ENCODE assay signal across 17 mouse cellular contexts in genomic region chr5:115711636-115712419, GRCm38 (mm10). TPM values are rescaled to one million over a fixed set of nuclear protein-coding genes. Genes with fewer than 3 reads are reported as not detected.
DNase-seq lines count a peak whose midpoint lies in the region; ATAC-seq lines count a peak whose summit lies in the region.
"Had no signal": no experiment of that assay in that cellular context is flagged by ENCODE, and none has a peak within 500 bp of the region (broad histone marks: within the 10 kb centered on the region; RNA-seq: fewer than 3 reads in every experiment).

No protein-coding gene starts in this region.

- H3K36me3 ChIP-seq in midbrain, embryonic 14.5 days (ENCODE audit: control insufficient read depth, insufficient read depth, low read length) = no peaks in the 10 kb centered on the region
- no peaks in the 10 kb centered on the region for H3K36me3 ChIP-seq in midbrain, embryonic 11.5 days (ENCODE audit: control insufficient read depth, insufficient read depth, low read length)
- H3K36me3 ChIP-seq: limb, embryonic 10.5 days; liver, embryonic 15.5 days had no signal

- peak overlapping the region; percentile 55; the same call in 1 of the 2 replicates for H3K27ac ChIP-seq in midbrain, embryonic 14.5 days (replicated peaks; ENCODE audit: low read depth, low read length)
- H3K27ac ChIP-seq in midbrain, embryonic 11.5 days (ENCODE audit: low read depth, low read length) = no peak overlapping the region
- H3K27ac ChIP-seq: kidney, postnatal 0 days; limb, embryonic 10.5 days; liver, embryonic 15.5 days had no signal

- H3K9ac ChIP-seq in midbrain, embryonic 14.5 days (replicated peaks; ENCODE audit: low read length) = no peak overlapping the region
- H3K9ac ChIP-seq in midbrain, embryonic 11.5 days (ENCODE audit: low read length) = no peak overlapping the region
- H3K9ac ChIP-seq: liver, embryonic 15.5 days had no signal

- H3K4me1 ChIP-seq in midbrain, embryonic 14.5 days (ENCODE audit: control insufficient read depth, insufficient read depth, low read length) = peaks cover 13% of the 10 kb centered on the region
- H3K4me1 ChIP-seq in midbrain, embryonic 11.5 days (ENCODE audit: control insufficient read depth, insufficient read depth, low read length) = peaks cover 3% of the 10 kb centered on the region; the same call in 1 of the 2 replicates
- H3K4me1 ChIP-seq: limb, embryonic 10.5 days; liver, embryonic 15.5 days had no signal

- no peaks in the 10 kb centered on the region for H3K27me3 ChIP-seq in midbrain, embryonic 14.5 days (ENCODE audit: control insufficient read depth, insufficient read depth, low read length)
- no peaks in the 10 kb centered on the region for H3K27me3 ChIP-seq in midbrain, embryonic 11.5 days (ENCODE audit: control insufficient read depth, insufficient read depth, low read length)
- H3K27me3 ChIP-seq: liver, embryonic 15.5 days had no signal

- no peak overlapping the region for H3K4me3 ChIP-seq in midbrain, embryonic 14.5 days (replicated peaks; ENCODE audit: low read depth, low read length)
- no peak overlapping the region for H3K4me3 ChIP-seq in midbrain, embryonic 11.5 days (ENCODE audit: low read depth, low read length)
- H3K4me3 ChIP-seq: limb, embryonic 10.5 days; liver, embryonic 15.5 days had no signal

- peak overlapping the region; percentile 22; the same call in 1 of the 2 replicates for H3K4me2 ChIP-seq in midbrain, embryonic 14.5 days (ENCODE audit: low read length)
- no peak overlapping the region for H3K4me2 ChIP-seq in midbrain, embryonic 11.5 days
- H3K4me2 ChIP-seq: liver, embryonic 15.5 days had no signal

- WGBS in midbrain, embryonic 14.5 days = 63% methylated on average over 11 of the region's 11 CpGs
- WGBS in midbrain, embryonic 11.5 days = 81% methylated on average over 11 of the region's 11 CpGs

- DNase-seq in midbrain, embryonic 14.5 days = peak; percentile 75
- no peak for DNase-seq in midbrain, embryonic 11.5 days (ENCODE audit: low spot score, missing footprints)
- peak; percentile 55 for DNase-seq in brain, adult 2 months (ENCODE audit: low read depth, low spot score)
- DNase-seq in mesoderm, embryonic 11.5 days (ENCODE audit: low read depth, low spot score) = peak; percentile 6
- peak; percentile 52 for DNase-seq in thymus, postnatal 25 days
- no peak for DNase-seq in right cerebral cortex, postnatal 10 days (ENCODE audit: low spot score in 2 of 2)
- DNase-seq in cerebellum, adult 8-10 months = no peak
- DNase-seq: adrenal gland, postnatal 25 days; cerebellum, adult 18-20 months; embryo, embryonic 11 days; heart, postnatal 36 days; layer of hippocampus, postnatal 36 days; right cerebral cortex, adult 18-20 months had no signal

- no peak for ATAC-seq in midbrain, embryonic 14.5 days (ENCODE audit: low FRiP score, low TSS enrichment)
- no peak for ATAC-seq in midbrain, embryonic 11.5 days (ENCODE audit: low FRiP score)
- no peak for ATAC-seq in cerebellum, adult (ENCODE audit: insufficient number of reproducible peaks, low FRiP score, low TSS enrichment)

- H3K9me3 ChIP-seq in midbrain, embryonic 14.5 days (ENCODE audit: control insufficient read depth, low read length) = no peaks in the 10 kb centered on the region
- no peaks in the 10 kb centered on the region for H3K9me3 ChIP-seq in midbrain, embryonic 11.5 days (ENCODE audit: control insufficient read depth, low read length)
- H3K9me3 ChIP-seq: limb, embryonic 10.5 days; liver, embryonic 15.5 days had no signal

RNA-seq across cellular contexts. Expression of gene Bicdl1, which starts 19.6 kb away (rescaled TPM):
- 39.0 and 42.2 TPM in 2 replicates for polyA plus RNA-seq in midbrain, embryonic 14.5 days (2014; fragmentation: Nextera tagmentation; extraction: Ambion mirVana)
- polyA plus RNA-seq in midbrain, embryonic 11.5 days (2014; fragmentation: Nextera tagmentation; extraction: Ambion mirVana) = 11.4 and 12.4 TPM in 2 replicates

Comparison
In these comparisons a context has a peak if more than half of its experiments do, and no peak if none do; other contexts are left out.
1. DNase-seq: peak in midbrain, embryonic 14.5 days (single experiment), brain, adult 2 months (single experiment), mesoderm, embryonic 11.5 days (single experiment) and thymus, postnatal 25 days (single experiment); none in midbrain, embryonic 11.5 days (single experiment), right cerebral cortex, postnatal 10 days (0 of 2) and cerebellum, adult 8-10 months (single experiment).